Mouse (Mus musculus): ENCODE measurements around the gene Slc7a5. TPM values are rescaled to one million over a fixed set of nuclear protein-coding genes. Genes with fewer than 3 reads are reported as not detected.
A peak's percentile ranks its signal among the peaks of the same experiment; 100 is the strongest.

The Slc7a5 gene
- polyA plus RNA-seq, 1 experiment from 2014 or later = 37.3 TPM

DNA sequence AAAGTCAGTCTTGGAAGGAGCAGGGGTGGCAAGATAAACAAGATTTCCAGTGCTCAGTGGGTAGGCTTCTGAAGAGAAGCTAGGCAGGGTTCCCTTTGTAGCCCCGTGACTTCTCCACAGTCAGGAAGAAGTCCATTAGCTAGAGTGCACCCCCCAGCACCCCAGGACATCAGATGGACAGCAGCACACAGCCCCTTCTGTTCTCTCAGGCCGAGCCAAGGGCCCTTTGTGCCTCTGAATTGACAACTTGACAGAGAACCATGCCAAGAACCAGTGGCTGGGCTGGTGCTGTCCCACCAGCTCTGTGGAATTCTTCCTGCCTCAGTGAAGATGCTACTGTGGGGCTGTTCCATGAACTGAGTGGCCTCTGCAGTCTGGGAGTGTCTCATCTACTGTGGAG is 49.7 kb downstream of the Slc7a5 start:
- no peak overlapping the region for H3K4me2 ChIP-seq (ENCODE audit: low read depth)
- H3K27me3 ChIP-seq (ENCODE audit: control insufficient read depth, insufficient read depth, low read length) = no peaks in the 10 kb centered on the region
- H3K27ac ChIP-seq (ENCODE audit: low read depth, low read length) = no peak overlapping the region
- ATAC-seq (ENCODE audit: insufficient read depth, low FRiP score, low TSS enrichment) = no peak
- H3K4me3 ChIP-seq (ENCODE audit: low read depth, low read length) = no peak overlapping the region
- WGBS = 54% methylated on average over 2 of the region's 2 CpGs
- no peaks in the 10 kb centered on the region for H3K36me3 ChIP-seq (ENCODE audit: control insufficient read depth, insufficient read depth, low read length)
- no peak for DNase-seq (ENCODE audit: low spot score)
- H3K9ac ChIP-seq (ENCODE audit: low read length) = no peak overlapping the region
- no peaks in the 10 kb centered on the region for H3K4me1 ChIP-seq (ENCODE audit: control insufficient read depth, insufficient read depth, low read length)
- H3K9me3 ChIP-seq (ENCODE audit: control insufficient read depth, low read length) = no peaks in the 10 kb centered on the region

DNA sequence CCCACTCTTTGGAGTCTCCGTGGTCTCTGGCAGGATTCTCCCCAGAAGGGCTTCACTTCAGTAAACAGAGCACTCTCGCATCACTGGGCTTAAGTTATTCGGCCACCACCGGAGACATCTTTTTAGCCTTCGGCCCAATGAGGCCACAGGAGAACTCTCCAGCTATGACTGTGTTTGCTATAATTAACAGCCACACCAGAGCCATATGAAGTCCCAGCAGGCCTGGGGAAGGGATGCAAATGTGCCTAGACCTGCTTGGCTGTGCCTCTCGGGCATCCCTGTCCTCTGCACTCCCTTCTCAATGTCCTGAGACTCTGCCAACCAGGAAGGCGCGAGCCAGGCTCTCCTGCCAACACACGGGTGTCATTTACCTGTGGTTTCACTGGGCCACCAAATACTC is 50.2 kb downstream of the Slc7a5 start:
- 74% methylated on average over 9 of the region's 9 CpGs for WGBS
- ATAC-seq (ENCODE audit: insufficient read depth, low FRiP score, low TSS enrichment) = no peak
- H3K27ac ChIP-seq (ENCODE audit: low read depth, low read length) = no peak overlapping the region

GRCm38 (mm10) chr8:121856071-121856746 is 51.3 kb downstream of the Slc7a5 start:
- ATAC-seq (ENCODE audit: insufficient read depth, low FRiP score, low TSS enrichment) (no peak), DNase-seq (ENCODE audit: low spot score) (no peak)
- Histone ChIP-seq H3K4me2 (ENCODE audit: low read depth) (no peak overlapping the region), H3K4me3 (ENCODE audit: low read depth, low read length) (no peak overlapping the region), H3K4me1 (ENCODE audit: control insufficient read depth, insufficient read depth, low read length) (peaks cover 6% of the 10 kb centered on the region; the same call in 1 of the 2 replicates), H3K27me3 (ENCODE audit: control insufficient read depth, insufficient read depth, low read length) (no peaks in the 10 kb centered on the region), H3K36me3 (ENCODE audit: control insufficient read depth, insufficient read depth, low read length) (no peaks in the 10 kb centered on the region), H3K9me3 (ENCODE audit: control insufficient read depth, low read length) (no peaks in the 10 kb centered on the region), H3K9ac (ENCODE audit: low read length) (no peak overlapping the region), H3K27ac (ENCODE audit: low read depth, low read length) (no peak overlapping the region)
- WGBS = 82% methylated on average over 14 of the region's 14 CpGs

More for the DNA sequence above, 50.2 kb downstream of the Slc7a5 start:
- DNase-seq (ENCODE audit: low spot score) = no peak
- no peak overlapping the region for H3K9ac ChIP-seq (ENCODE audit: low read length)
- no peak overlapping the region for H3K4me2 ChIP-seq (ENCODE audit: low read depth)
- no peaks in the 10 kb centered on the region for H3K4me1 ChIP-seq (ENCODE audit: control insufficient read depth, insufficient read depth, low read length)
- no peaks in the 10 kb centered on the region for H3K27me3 ChIP-seq (ENCODE audit: control insufficient read depth, insufficient read depth, low read length)
- H3K4me3 ChIP-seq (ENCODE audit: low read depth, low read length) = no peak overlapping the region
- H3K9me3 ChIP-seq (ENCODE audit: control insufficient read depth, low read length) = no peaks in the 10 kb centered on the region
- H3K36me3 ChIP-seq (ENCODE audit: control insufficient read depth, insufficient read depth, low read length) = no peaks in the 10 kb centered on the region

DNA sequence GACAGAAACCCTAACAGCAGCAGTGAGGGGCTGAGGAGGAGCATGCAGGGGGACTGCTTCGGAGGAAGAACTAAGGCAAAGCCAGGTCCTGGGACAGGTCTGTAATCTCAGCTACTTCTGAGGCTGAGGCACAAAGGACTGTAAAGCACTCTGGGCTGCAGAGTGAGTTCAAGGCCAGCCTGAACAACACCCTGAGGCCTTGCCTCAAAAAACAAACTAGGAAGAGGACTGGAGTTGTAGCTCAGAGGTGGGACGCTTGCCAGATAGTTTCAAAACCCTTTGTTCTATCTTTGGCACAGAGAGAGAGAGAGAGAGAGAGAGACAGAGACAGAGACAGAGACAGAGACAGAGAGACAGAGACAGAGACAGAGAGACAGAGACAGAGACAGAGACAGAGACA is 53.9 kb downstream of the Slc7a5 start:
- Histone ChIP-seq H3K4me3 (ENCODE audit: low read depth, low read length) (no peak overlapping the region), H3K9ac (ENCODE audit: low read length) (no peak overlapping the region), H3K27me3 (ENCODE audit: control insufficient read depth, insufficient read depth, low read length) (no peaks in the 10 kb centered on the region), H3K36me3 (ENCODE audit: control insufficient read depth, insufficient read depth, low read length) (no peaks in the 10 kb centered on the region), H3K9me3 (ENCODE audit: control insufficient read depth, low read length) (no peaks in the 10 kb centered on the region), H3K4me2 (ENCODE audit: low read depth) (no peak overlapping the region), H3K4me1 (ENCODE audit: control insufficient read depth, insufficient read depth, low read length) (peaks cover 6% of the 10 kb centered on the region; the same call in 1 of the 2 replicates), H3K27ac (ENCODE audit: low read depth, low read length) (no peak overlapping the region)
- DNase-seq (ENCODE audit: low spot score) (no peak), ATAC-seq (ENCODE audit: insufficient read depth, low FRiP score, low TSS enrichment) (no peak)
- 91% methylated on average over 2 of the region's 2 CpGs for WGBS

- DNase-seq (ENCODE audit: low spot score) (no peak), ATAC-seq (ENCODE audit: insufficient read depth, low FRiP score, low TSS enrichment) (no peak)
- H3K9me3 ChIP-seq (ENCODE audit: control insufficient read depth, low read length) = no peaks in the 10 kb centered on the region
Observed at GRCm38 (mm10) chr8:121852464-121852863, 55.0 kb downstream of the Slc7a5 start.

DNA sequence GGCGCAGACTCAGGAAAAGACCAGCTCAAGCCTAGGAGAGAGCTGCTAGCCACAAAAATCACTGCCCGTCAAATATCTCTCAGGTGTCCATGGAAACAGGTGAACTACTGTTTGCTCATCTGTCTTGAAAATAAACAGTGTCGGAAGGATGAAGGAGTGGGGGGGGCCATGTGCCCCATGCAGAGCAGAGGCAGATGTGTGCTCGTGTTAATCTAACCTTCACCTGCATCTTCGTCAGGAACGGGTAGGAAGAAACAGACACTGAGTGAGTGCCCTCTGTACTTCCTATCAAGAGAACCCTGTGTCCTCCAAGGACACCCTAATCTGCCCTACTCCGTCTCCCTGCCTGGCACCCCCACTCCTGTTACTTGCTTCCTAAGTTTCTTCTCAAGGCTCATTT is 55.8 kb downstream of the Slc7a5 start:
- Histone ChIP-seq H3K27me3 (ENCODE audit: control insufficient read depth, insufficient read depth, low read length) (no peaks in the 10 kb centered on the region), H3K4me2 (ENCODE audit: low read depth) (no peak overlapping the region), H3K4me3 (ENCODE audit: low read depth, low read length) (no peak overlapping the region), H3K36me3 (ENCODE audit: control insufficient read depth, insufficient read depth, low read length) (no peaks in the 10 kb centered on the region), H3K4me1 (ENCODE audit: control insufficient read depth, insufficient read depth, low read length) (peaks cover 6% of the 10 kb centered on the region; the same call in 1 of the 2 replicates), H3K9me3 (ENCODE audit: control insufficient read depth, low read length) (no peaks in the 10 kb centered on the region), H3K9ac (ENCODE audit: low read length) (peak overlapping the region; percentile 23; the same call in 1 of the 2 replicates), H3K27ac (ENCODE audit: low read depth, low read length) (no peak overlapping the region)
- DNase-seq (ENCODE audit: low spot score) (no peak), ATAC-seq (ENCODE audit: insufficient read depth, low FRiP score, low TSS enrichment) (no peak)
- WGBS = 53% methylated on average over 7 of the region's 7 CpGs

More at GRCm38 (mm10) chr8:121852464-121852863, 55.0 kb downstream of the Slc7a5 start:
- no peaks in the 10 kb centered on the region for H3K36me3 ChIP-seq (ENCODE audit: control insufficient read depth, insufficient read depth, low read length)
- H3K27ac ChIP-seq (ENCODE audit: low read depth, low read length) = no peak overlapping the region
- H3K4me1 ChIP-seq (ENCODE audit: control insufficient read depth, insufficient read depth, low read length) = peaks cover 6% of the 10 kb centered on the region; the same call in 1 of the 2 replicates
- WGBS = 70% methylated on average over 7 of the region's 7 CpGs
- no peak overlapping the region for H3K9ac ChIP-seq (ENCODE audit: low read length)
- no peak overlapping the region for H3K4me3 ChIP-seq (ENCODE audit: low read depth, low read length)
- H3K4me2 ChIP-seq (ENCODE audit: low read depth) = no peak overlapping the region
- no peaks in the 10 kb centered on the region for H3K27me3 ChIP-seq (ENCODE audit: control insufficient read depth, insufficient read depth, low read length)

DNA sequence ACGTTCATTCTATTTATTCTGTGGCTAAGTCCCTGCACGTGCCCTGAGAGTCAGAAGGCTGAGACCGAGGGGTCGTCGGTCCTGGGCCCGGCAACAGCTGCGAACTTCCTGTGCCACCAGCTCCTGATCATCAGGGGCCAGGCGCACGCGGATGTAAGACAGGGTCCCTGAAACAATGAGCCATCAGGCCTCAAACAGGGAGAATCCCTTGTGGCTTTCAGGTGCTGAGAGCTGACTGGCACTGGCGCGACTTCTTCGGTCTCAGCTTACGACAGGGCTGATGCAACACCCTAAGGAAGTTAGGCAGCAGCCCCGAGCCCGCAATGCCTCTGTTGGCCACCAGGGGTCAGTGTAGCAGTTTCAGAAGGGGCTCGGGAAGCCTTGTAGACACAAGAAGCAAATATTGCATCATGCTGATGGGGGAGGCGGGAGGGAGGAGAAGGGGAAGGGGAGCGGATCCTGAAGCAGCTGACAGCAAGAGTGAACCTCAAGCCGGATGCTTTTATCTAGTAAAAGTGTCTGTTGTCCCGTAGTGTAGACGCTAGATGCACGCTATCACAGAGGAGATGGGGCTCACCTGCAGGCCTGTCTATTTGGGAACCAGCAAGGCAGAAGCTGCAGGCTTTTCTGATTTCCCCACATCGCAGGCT is 56.5 kb downstream of the Slc7a5 start:
- no peak overlapping the region for H3K27ac ChIP-seq (ENCODE audit: low read depth, low read length)

GRCm38 (mm10) chr8:121850436-121850820 is 57.1 kb downstream of the Slc7a5 start:
- WGBS = 45% methylated on average over 12 of the region's 12 CpGs
- H3K9me3 ChIP-seq (ENCODE audit: control insufficient read depth, low read length) = no peaks in the 10 kb centered on the region
- no peak overlapping the region for H3K9ac ChIP-seq (ENCODE audit: low read length)
- ATAC-seq (ENCODE audit: insufficient read depth, low FRiP score, low TSS enrichment) (0 out of 2 replicates have a peak, but pooled peaks have one; percentile 14), DNase-seq (ENCODE audit: low spot score) (no peak)
- H3K4me3 ChIP-seq (ENCODE audit: low read depth, low read length) = 0 out of 2 replicates have a peak overlapping the region, but pooled peaks have one; percentile 4
- peak overlapping the region; percentile 29 for H3K4me2 ChIP-seq (ENCODE audit: low read depth)
- no peak overlapping the region for H3K27ac ChIP-seq (ENCODE audit: low read depth, low read length)
- H3K36me3 ChIP-seq (ENCODE audit: control insufficient read depth, insufficient read depth, low read length) = 0 out of 2 replicates have a peak, but pooled peaks cover under 1% of the 10 kb centered on the region
- H3K4me1 ChIP-seq (ENCODE audit: control insufficient read depth, insufficient read depth, low read length) = peaks cover 6% of the 10 kb centered on the region; the same call in 1 of the 2 replicates
- H3K27me3 ChIP-seq (ENCODE audit: control insufficient read depth, insufficient read depth, low read length) = no peaks in the 10 kb centered on the region

More for the DNA sequence above, 56.5 kb downstream of the Slc7a5 start:
- Histone ChIP-seq H3K4me3 (ENCODE audit: low read depth, low read length) (0 out of 2 replicates have a peak overlapping the region, but pooled peaks have one; percentile 4), H3K4me2 (ENCODE audit: low read depth) (peak overlapping the region; percentile 29), H3K4me1 (ENCODE audit: control insufficient read depth, insufficient read depth, low read length) (peaks cover 6% of the 10 kb centered on the region; the same call in 1 of the 2 replicates), H3K9ac (ENCODE audit: low read length) (peak overlapping the region; percentile 23), H3K27me3 (ENCODE audit: control insufficient read depth, insufficient read depth, low read length) (no peaks in the 10 kb centered on the region), H3K36me3 (ENCODE audit: control insufficient read depth, insufficient read depth, low read length) (no peaks in the 10 kb centered on the region), H3K9me3 (ENCODE audit: control insufficient read depth, low read length) (no peaks in the 10 kb centered on the region)
- 7% methylated on average over 24 of the region's 24 CpGs for WGBS
- peak; percentile 98 for DNase-seq (ENCODE audit: low spot score)
- peak; percentile 80 for ATAC-seq (ENCODE audit: insufficient read depth, low FRiP score, low TSS enrichment)

Measured in neural tube, embryonic 11.5 days (tissue).